Mouse (Mus musculus): Measurements from ENCODE around the gene Rnf225.

DNA sequence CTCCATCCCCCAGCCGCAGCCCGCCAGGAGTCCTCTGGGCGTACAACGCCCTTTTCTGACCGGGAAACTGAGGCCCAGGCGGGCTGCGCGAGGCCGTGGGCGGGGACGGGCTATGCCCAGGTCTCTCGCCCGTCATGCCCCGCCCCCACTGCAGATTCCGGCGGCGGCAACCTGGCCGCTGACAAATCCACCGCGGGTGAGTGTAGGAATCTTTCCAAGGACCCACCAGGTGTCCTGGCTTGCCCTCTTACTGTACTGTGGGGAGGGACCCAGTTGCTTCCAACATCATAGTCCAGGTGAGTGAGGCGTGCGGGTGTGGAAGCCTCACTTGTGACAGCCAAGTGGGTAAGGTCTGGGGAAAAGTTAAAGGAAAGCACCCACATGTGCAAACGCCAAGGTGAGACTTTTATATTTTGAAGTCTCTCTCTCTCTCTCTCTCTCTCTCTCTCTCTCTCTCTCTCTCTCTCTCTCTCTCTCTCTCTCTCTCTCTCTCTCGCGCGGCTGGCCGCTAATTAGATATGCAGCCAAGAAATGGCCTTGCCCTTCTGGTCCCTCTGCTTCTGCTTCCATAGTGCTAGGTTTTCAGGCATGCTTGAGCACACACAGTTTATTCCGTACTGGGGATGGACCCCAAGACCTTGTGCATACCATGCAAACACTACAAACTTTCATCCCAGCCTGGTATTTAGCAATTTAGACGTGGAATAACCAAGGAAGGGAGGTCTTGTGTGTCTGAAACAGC, 39.1 kb downstream of the Rnf225 start:
- no peak for TF ChIP-seq POLR2A (IDR thresholded peaks at IDR 0.05; ENCODE audit: borderline replicate concordance, extremely low read depth, insufficient read depth, insufficient read length, poor library complexity, severe bottlenecking)
- TF ChIP-seq CTCF (IDR thresholded peaks at IDR 0.05; ENCODE audit: borderline replicate concordance, extremely low read depth, insufficient read depth, insufficient read length): no peak
